Mouse (Mus musculus): ENCODE data around the gene Eef1akmt3. TPM values are rescaled to one million over a fixed set of nuclear protein-coding genes. Genes with fewer than 3 reads are reported as not detected.

Gene Eef1akmt3
- polyA plus RNA-seq, 1 experiment from 2014 or later: 0.20 TPM

DNA sequence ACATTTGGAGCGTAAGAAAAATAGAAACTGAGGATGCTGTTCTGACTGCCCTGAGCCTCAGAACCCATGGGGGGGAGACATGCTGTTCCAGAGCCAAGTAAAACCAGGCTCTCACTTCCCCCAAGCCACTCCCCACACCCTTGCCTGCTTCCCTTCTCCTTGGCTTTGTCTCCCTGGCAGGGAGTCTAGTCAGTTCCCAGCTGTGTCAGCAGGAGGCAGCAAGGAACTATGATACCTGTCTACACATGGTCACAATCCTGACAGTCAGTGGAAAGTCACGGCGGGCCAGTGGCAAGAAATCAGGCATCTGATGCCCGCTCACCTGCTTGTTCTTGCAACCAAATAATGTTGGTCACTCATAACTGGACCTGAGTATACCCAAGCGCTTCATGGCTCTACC lies 24.8 kb downstream of the Eef1akmt3 start:
- no peak for ATAC-seq (ENCODE audit: low FRiP score, low read depth)
- no peaks in the 10 kb centered on the region for H3K9me3 ChIP-seq
- H3K9ac ChIP-seq (replicated peaks): no peak overlapping the region
- H3K27me3 ChIP-seq: peaks cover 6% of the 10 kb centered on the region; the same call in 1 of the 2 replicates
- H3K4me2 ChIP-seq (replicated peaks): no peak overlapping the region
- H3K36me3 ChIP-seq: no peaks in the 10 kb centered on the region
- 65% methylated on average over 5 of the region's 5 CpGs for WGBS
- H3K27ac ChIP-seq (replicated peaks): no peak overlapping the region
- H3K4me3 ChIP-seq: no peak overlapping the region
- H3K4me1 ChIP-seq: 0 out of 2 replicates have a peak, but pooled peaks cover 5% of the 10 kb centered on the region

DNA sequence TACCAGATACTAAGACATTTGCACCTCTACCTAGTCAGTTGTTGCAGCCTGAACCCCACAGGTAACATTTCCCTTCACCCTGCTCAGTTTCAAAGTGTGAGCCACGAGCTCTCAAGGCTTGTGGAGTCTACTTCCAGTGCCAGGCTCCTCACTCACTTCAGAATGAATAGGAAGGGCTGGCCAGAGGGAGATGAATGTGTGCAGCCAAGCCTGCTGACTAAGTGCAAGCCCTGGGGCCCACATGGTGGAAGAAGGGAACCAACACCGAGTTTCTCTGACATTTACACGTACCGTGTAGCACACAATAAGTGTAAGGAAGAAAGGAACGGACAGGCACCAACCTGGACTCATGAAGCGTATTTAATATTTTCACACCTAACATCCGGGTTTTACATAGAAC lies 37.5 kb downstream of the Eef1akmt3 start:
- Histone ChIP-seq H3K27ac (replicated peaks) (no peak overlapping the region), H3K9ac (replicated peaks) (no peak overlapping the region), H3K4me2 (replicated peaks) (no peak overlapping the region), H3K4me3 (no peak overlapping the region), H3K9me3 (no peaks in the 10 kb centered on the region), H3K27me3 (no peaks in the 10 kb centered on the region), H3K4me1 (no peaks in the 10 kb centered on the region), H3K36me3 (peaks cover 11% of the 10 kb centered on the region; the same call in 1 of the 2 replicates)
- WGBS: 70% methylated on average over 7 of the region's 7 CpGs
- ATAC-seq (ENCODE audit: low FRiP score, low read depth): no peak

DNA sequence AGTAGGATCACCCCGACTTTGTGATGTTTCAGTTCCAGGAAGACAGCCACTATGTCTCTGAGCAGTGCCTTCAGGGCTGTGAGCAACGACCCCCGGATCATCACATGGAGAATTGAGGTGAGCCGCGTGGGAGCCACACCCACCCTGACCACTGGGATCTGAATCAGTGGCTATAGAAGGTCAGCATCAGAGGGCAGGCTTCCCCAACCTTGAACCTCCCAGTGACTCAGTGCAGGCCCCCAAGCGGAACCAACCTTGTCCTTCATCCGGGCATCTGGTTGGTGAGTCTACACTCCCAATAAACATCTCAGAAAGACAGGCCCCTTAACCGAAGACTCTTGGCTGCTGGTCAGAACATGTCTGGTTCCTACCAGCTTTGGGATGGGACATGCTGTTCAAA lies 38.0 kb downstream of the Eef1akmt3 start:
- H3K4me2 ChIP-seq (replicated peaks): no peak overlapping the region
- H3K4me1 ChIP-seq: no peaks in the 10 kb centered on the region
- H3K27me3 ChIP-seq: no peaks in the 10 kb centered on the region
- H3K27ac ChIP-seq (replicated peaks): no peak overlapping the region
- H3K9ac ChIP-seq (replicated peaks): no peak overlapping the region
- 88% methylated on average over 8 of the region's 8 CpGs for WGBS
- H3K9me3 ChIP-seq: no peaks in the 10 kb centered on the region
- H3K36me3 ChIP-seq: peaks cover 15% of the 10 kb centered on the region
- ATAC-seq (ENCODE audit: low FRiP score, low read depth): no peak
- H3K4me3 ChIP-seq: no peak overlapping the region

DNA sequence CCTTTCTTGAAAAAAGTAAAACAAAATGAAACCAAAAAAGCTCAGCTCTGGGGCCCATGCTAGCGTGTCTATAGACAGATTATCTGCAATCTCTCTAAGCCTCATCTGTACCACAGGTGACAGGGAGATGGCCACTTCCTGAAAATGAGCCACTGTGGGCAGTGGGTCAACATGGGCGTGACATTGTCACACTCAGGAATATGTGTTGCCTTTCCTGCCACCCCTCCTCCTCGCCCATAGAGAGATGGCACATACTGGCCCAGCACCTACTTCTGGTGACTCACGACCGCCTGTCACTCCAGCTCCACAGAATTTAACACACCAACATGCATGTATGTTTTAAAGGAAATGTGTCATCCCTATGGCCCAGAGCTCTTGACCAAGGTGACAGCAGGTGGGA lies 38.5 kb downstream of the Eef1akmt3 start:
- Histone ChIP-seq H3K36me3 (peaks cover 21% of the 10 kb centered on the region), H3K4me2 (replicated peaks) (no peak overlapping the region), H3K27me3 (no peaks in the 10 kb centered on the region), H3K4me3 (no peak overlapping the region), H3K9me3 (no peaks in the 10 kb centered on the region), H3K27ac (replicated peaks) (no peak overlapping the region), H3K9ac (replicated peaks) (no peak overlapping the region), H3K4me1 (no peaks in the 10 kb centered on the region)
- WGBS: 90% methylated on average over 5 of the region's 5 CpGs
- ATAC-seq (ENCODE audit: low FRiP score, low read depth): no peak

DNA sequence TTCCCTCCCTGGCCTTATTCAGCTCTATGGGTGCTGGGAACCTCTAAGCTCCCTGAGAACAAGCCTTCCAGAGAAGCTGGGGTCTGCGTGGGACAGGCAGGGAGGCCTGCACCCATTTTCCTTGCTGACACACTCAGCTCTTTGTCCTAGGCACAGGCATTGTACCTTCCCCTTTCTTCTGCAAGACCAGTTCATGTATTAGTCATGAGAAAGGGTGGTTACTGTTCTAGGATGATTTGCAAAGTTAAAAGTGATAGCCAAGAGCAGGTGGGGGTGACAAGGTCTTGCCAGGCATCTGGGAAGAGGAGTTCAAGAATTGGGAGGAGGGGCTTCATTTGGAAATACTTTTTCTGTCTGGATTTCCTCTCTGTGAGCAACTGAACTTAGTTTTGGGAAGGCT lies 39.3 kb downstream of the Eef1akmt3 start:
- H3K27ac ChIP-seq (replicated peaks): no peak overlapping the region
- no peak for ATAC-seq (ENCODE audit: low FRiP score, low read depth)
- H3K4me2 ChIP-seq (replicated peaks): no peak overlapping the region
- H3K9ac ChIP-seq (replicated peaks): no peak overlapping the region; the same call in 1 of the 2 replicates
- H3K36me3 ChIP-seq: peaks cover 28% of the 10 kb centered on the region
- no peaks in the 10 kb centered on the region for H3K27me3 ChIP-seq
- no peaks in the 10 kb centered on the region for H3K9me3 ChIP-seq
- H3K4me1 ChIP-seq: no peaks in the 10 kb centered on the region
- 72% methylated on average over 1 of the region's 1 CpGs for WGBS
- no peak overlapping the region for H3K4me3 ChIP-seq

DNA sequence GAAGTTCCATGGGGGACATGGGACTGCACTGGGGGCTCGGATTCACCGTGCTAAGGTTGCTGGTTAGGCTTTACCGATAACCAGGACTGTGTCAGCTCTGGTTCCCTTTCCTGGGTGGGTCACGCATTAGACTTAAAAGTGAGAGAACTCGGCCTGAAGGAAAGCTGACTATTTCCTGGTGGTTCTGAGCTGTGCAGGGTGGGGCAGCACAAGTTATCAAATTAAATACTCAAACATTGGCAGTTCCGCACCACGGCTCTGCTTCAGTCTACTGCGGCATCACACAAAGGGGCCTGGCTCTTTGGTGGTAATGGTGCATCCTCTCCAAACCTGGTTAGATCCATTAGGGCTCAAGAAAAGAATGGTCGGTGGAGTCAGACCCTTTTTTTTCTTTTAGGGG lies 40.0 kb downstream of the Eef1akmt3 start:
- no peak overlapping the region for H3K4me2 ChIP-seq (replicated peaks)
- no peak overlapping the region for H3K27ac ChIP-seq (replicated peaks)
- H3K9me3 ChIP-seq: no peaks in the 10 kb centered on the region
- no peak overlapping the region for H3K9ac ChIP-seq (replicated peaks)
- WGBS: 87% methylated on average over 9 of the region's 9 CpGs
- no peaks in the 10 kb centered on the region for H3K4me1 ChIP-seq
- H3K4me3 ChIP-seq: no peak overlapping the region
- H3K36me3 ChIP-seq: peaks cover 29% of the 10 kb centered on the region
- no peaks in the 10 kb centered on the region for H3K27me3 ChIP-seq
- no peak for ATAC-seq (ENCODE audit: low FRiP score, low read depth)

DNA sequence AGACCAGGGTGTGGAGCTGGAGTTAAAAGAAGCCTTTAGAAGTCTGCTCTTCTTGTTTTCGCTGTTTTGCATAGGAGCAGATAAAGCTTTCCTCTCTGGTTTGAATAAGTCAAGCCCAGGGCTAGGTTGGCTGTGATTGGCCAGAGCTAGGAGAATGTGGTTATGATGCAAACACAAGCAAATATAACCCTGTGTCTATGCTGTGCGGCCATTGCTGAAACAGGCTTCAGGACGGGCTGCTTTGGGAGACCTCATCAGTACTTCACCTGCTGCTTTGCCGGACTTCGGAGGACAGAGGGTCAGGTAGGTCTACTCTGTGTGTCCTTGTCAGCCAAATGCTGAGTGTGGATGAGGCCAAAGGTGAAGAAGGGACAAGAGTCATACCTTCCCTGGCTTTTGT lies 40.8 kb downstream of the Eef1akmt3 start, which contains the start of gene Avil:
Gene Avil, plus strand, starts transcription at position 181 of the 400 bp plus-strand sequence.
- no peak within 1 kb of the TSS for H3K27ac ChIP-seq (replicated peaks)
- ATAC-seq (ENCODE audit: low FRiP score, low read depth): no peak
- 92% methylated on average over 5 of the region's 5 CpGs for WGBS

DNA sequence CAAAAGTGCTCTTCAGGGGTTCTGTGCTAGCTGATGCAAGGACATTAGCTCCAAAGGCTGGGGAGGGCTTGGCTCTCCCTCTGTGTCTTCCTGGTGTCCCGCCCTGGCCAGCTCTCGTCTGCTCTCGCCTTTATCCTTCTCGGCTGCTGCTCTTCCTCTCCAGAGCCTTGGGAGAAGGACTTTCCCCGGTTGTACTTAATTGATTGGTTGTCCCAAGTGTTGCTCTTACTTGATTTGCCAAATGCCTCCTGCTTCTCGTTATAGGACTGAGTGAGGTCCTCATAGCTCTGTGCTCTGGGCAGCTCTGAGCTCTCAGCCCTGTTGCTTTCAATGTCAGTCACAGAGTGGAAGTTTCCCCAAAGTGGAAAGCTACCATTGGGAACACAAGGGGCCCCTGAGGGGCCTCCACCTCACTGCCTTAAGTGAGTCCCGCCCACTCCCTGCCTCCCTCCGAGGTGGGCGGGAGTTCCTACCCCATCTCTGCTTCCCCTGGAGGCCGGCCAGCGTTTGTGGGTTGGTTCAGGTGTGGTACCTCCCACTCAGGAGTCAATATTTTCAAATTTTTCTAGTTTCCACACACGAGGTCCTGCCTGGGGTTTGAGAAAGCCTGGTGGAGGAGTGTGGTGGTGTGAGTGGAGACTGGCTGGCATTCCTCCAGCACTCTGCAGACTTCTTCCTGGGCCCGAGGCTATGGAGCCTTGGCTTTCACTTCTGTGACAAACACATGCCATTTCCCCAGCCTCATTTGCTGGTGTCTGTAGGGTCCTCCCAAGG lies 43.8 kb downstream of the Eef1akmt3 start:
- WGBS: 82% methylated on average over 13 of the region's 13 CpGs
- Histone ChIP-seq H3K36me3 (peaks cover 66% of the 10 kb centered on the region), H3K27me3 (no peaks in the 10 kb centered on the region), H3K4me2 (replicated peaks) (no peak overlapping the region), H3K9me3 (no peaks in the 10 kb centered on the region), H3K4me1 (no peaks in the 10 kb centered on the region), H3K9ac (replicated peaks) (no peak overlapping the region), H3K27ac (replicated peaks) (no peak overlapping the region), H3K4me3 (no peak overlapping the region)
- ATAC-seq (ENCODE audit: low FRiP score, low read depth): no peak

More for the DNA sequence above, 40.8 kb downstream of the Eef1akmt3 start, which contains the start of gene Avil:
- H3K27me3 ChIP-seq: no peaks in the 10 kb centered on the region
- H3K4me2 ChIP-seq (replicated peaks): no peak within 1 kb of the TSS
- H3K9me3 ChIP-seq: no peaks in the 10 kb centered on the region
- peaks cover 36% of the 10 kb centered on the region for H3K36me3 ChIP-seq
- H3K9ac ChIP-seq (replicated peaks): no peak within 1 kb of the TSS
- no peaks in the 10 kb centered on the region for H3K4me1 ChIP-seq
- H3K4me3 ChIP-seq: no peak within 1 kb of the TSS

DNA sequence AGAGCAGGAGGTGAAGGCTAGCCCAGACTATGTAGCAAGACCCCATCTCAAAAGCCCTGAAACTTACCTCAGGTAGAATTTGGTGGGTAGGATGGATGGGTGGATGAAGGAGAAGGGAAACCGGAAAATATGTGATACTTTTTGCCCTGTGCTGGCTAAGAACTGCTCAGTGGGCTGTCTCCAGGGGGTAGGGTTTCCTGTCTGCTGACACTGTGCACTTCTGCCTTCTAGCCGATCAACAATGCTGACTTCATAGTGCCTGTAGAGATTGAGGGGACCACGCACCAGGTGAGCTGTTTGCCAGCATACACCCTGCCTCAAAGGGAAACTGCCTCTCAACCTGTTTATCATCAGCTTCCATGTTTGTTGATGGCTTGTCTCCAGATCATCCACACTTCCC lies 47.7 kb downstream of the Eef1akmt3 start:
- H3K4me2 ChIP-seq (replicated peaks): no peak overlapping the region
- WGBS: 96% methylated on average over 3 of the region's 3 CpGs
- no peaks in the 10 kb centered on the region for H3K27me3 ChIP-seq
- H3K36me3 ChIP-seq: peaks cover 62% of the 10 kb centered on the region
- H3K4me3 ChIP-seq: no peak overlapping the region
- no peak overlapping the region for H3K9ac ChIP-seq (replicated peaks)
- H3K4me1 ChIP-seq: peaks cover 10% of the 10 kb centered on the region
- ATAC-seq (ENCODE audit: low FRiP score, low read depth): no peak
- no peak overlapping the region for H3K27ac ChIP-seq (replicated peaks)
- H3K9me3 ChIP-seq: no peaks in the 10 kb centered on the region

DNA sequence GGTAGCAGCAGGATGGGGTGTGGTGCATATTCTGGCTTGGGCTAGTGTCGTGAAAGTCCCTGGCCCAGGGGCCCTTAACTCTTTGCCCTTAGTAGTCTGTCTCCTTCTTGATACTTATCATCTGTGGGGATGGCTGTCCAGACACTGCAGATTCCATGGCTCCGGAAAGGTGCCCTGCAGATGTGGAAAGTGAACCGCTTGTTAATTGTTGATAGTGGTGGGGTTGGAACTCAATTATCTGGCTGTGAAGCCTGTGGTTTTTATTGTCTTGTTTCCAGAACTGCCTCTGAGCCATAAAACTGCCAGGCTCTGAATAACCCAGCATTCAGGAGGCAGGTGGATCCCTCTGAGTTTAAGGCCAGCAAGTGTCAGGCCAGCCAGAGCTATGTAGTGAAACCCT lies 49.6 kb downstream of the Eef1akmt3 start:
- H3K9ac ChIP-seq (replicated peaks): no peak overlapping the region
- H3K4me1 ChIP-seq: peaks cover 28% of the 10 kb centered on the region
- no peak overlapping the region for H3K4me2 ChIP-seq (replicated peaks)
- H3K27me3 ChIP-seq: no peaks in the 10 kb centered on the region
- no peak overlapping the region for H3K27ac ChIP-seq (replicated peaks)
- H3K36me3 ChIP-seq: peaks cover 47% of the 10 kb centered on the region
- ATAC-seq (ENCODE audit: low FRiP score, low read depth): no peak
- H3K9me3 ChIP-seq: no peaks in the 10 kb centered on the region
- H3K4me3 ChIP-seq: no peak overlapping the region
- 81% methylated on average over 3 of the region's 3 CpGs for WGBS

DNA sequence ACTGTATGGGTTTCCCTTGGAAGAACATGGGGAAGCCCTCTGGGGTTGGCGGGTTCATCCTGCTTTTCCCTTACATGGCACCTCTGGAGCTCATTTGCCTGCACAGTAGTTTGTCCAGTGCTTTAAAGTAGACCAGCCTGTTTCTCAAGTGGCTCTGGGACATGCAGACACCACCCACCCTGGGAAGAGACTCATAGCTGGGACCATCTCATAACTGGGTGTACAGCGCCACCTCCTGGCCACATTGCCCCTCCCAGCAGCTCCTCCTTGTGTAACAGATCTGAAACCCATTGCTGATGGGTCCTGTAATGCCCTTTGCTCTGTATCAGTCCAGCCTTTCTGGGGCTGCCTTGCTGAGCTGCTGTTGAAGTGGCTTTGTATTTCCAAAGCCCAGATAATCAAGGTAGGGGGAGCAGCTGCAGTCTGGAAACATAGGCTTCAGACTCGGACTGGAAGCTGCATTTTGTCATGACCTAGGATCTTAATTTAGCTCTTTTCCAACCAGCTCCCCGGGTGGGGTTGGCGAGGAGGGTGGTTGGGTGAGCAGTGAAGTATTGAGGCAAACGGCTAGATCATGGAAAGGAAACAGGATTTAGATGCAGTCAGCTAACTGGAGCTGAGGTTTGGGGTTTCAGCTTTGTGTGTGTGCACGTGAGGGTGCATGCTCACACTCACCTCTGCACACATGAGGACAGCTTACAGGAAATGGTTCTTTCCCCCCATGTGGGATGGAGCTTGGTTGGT lies 50.8 kb downstream of the Eef1akmt3 start:
- H3K27ac ChIP-seq (replicated peaks): 0 out of 2 replicates have a peak overlapping the region, but pooled peaks have one; percentile 42
- 63% methylated on average over 7 of the region's 7 CpGs for WGBS
- H3K4me3 ChIP-seq: no peak overlapping the region

DNA sequence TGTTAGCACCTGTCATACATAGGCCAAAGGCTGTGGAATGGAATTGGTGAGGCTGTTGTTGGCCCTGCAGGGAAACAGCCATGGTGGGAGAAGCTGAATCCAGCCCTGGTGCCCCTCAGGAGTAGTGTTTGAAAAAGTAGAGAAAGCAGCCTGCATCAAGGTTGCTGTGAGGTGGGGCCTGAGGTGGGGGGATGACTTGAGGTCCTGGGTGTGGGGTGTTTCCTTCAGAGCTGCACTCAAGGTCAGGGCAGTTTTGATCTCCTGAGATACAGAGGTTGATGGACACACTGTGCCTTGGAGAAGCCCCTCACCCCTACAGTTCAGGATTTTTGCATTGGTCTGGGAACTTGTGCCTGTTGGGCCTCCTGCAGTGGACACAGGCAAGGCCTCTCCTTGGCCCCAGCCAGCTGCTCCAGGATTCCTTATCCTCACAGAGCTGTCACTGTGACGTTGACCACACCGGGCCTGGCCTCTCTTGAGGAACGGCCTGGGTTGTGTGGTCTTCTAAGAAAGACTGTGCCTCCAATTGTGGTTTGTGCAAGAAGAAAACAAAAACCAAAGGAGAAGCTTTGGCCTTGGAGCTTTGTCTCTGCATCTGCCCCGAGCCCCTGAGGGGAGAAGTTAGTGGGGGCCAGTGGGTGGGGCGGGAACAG lies 52.7 kb downstream of the Eef1akmt3 start:
- Histone ChIP-seq H3K27ac (replicated peaks) (0 out of 2 replicates have a peak overlapping the region, but pooled peaks have one; percentile 30), H3K27me3 (no peaks in the 10 kb centered on the region), H3K4me3 (no peak overlapping the region), H3K4me1 (peaks cover 54% of the 10 kb centered on the region), H3K36me3 (peaks cover 20% of the 10 kb centered on the region), H3K9ac (replicated peaks) (no peak overlapping the region; the same call in 1 of the 2 replicates), H3K9me3 (no peaks in the 10 kb centered on the region), H3K4me2 (replicated peaks) (no peak overlapping the region)
- ATAC-seq (ENCODE audit: low FRiP score, low read depth): no peak
- WGBS: 72% methylated on average over 5 of the region's 5 CpGs

More for the DNA sequence above, 50.8 kb downstream of the Eef1akmt3 start:
- ATAC-seq (ENCODE audit: low FRiP score, low read depth): peak; percentile 78
- H3K9ac ChIP-seq (replicated peaks): no peak overlapping the region
- H3K4me1 ChIP-seq: peaks cover 38% of the 10 kb centered on the region
- H3K27me3 ChIP-seq: no peaks in the 10 kb centered on the region
- no peaks in the 10 kb centered on the region for H3K9me3 ChIP-seq
- H3K36me3 ChIP-seq: peaks cover 39% of the 10 kb centered on the region
- no peak overlapping the region for H3K4me2 ChIP-seq (replicated peaks)
